Mouse (Mus musculus): Measurements from ENCODE around the gene Kcnk2. TPM values are rescaled to one million over a fixed set of nuclear protein-coding genes. Genes with fewer than 3 reads are reported as not detected.
"Not testable (repeated sequence)": the region's sequence is repeated elsewhere in the genome, so short reads cannot be mapped to it uniquely, and the experiment has no call there.

The Kcnk2 gene
- polyA plus RNA-seq, 1 experiment from 2014 or later: 12.6 TPM

- no peaks in the 10 kb centered on the region for H3K9me3 ChIP-seq
- H3K9ac ChIP-seq (replicated peaks): no peak overlapping the region
- ATAC-seq (ENCODE audit: low FRiP score, low read depth): 0 out of 2 replicates have a peak, but pooled peaks have one; percentile 16
- no peaks in the 10 kb centered on the region for H3K36me3 ChIP-seq
- no peaks in the 10 kb centered on the region for H3K27me3 ChIP-seq
- H3K27ac ChIP-seq (replicated peaks): no peak overlapping the region
- H3K4me1 ChIP-seq: peaks cover 7% of the 10 kb centered on the region; the same call in 1 of the 2 replicates
- H3K4me3 ChIP-seq: no peak overlapping the region
- no peak overlapping the region for H3K4me2 ChIP-seq (replicated peaks)
Observed at GRCm38 (mm10) chr1:189253631-189254030, 148.4 kb downstream of the Kcnk2 start.

- Histone ChIP-seq H3K27me3 (no peaks in the 10 kb centered on the region), H3K4me2 (replicated peaks) (no peak overlapping the region), H3K9me3 (no peaks in the 10 kb centered on the region), H3K9ac (replicated peaks) (no peak overlapping the region), H3K36me3 (no peaks in the 10 kb centered on the region), H3K27ac (replicated peaks) (no peak overlapping the region), H3K4me3 (no peak overlapping the region), H3K4me1 (peaks cover 7% of the 10 kb centered on the region; the same call in 1 of the 2 replicates)
- 70% methylated on average over 3 of the region's 3 CpGs for WGBS
- ATAC-seq (ENCODE audit: low FRiP score, low read depth): no peak
Observed at GRCm38 (mm10) chr1:189253207-189253606, 148.9 kb downstream of the Kcnk2 start.

- H3K4me1 ChIP-seq; H3K27ac ChIP-seq (replicated peaks); H3K9ac ChIP-seq (replicated peaks); H3K4me3 ChIP-seq; H3K4me2 ChIP-seq (replicated peaks); H3K27me3 ChIP-seq; ATAC-seq (ENCODE audit: low FRiP score, low read depth); H3K36me3 ChIP-seq; H3K9me3 ChIP-seq: not testable (repeated sequence)
- WGBS: 90% methylated on average over 2 of the region's 2 CpGs
Observed at GRCm38 (mm10) chr1:189243206-189243605, 158.9 kb downstream of the Kcnk2 start.

DNA sequence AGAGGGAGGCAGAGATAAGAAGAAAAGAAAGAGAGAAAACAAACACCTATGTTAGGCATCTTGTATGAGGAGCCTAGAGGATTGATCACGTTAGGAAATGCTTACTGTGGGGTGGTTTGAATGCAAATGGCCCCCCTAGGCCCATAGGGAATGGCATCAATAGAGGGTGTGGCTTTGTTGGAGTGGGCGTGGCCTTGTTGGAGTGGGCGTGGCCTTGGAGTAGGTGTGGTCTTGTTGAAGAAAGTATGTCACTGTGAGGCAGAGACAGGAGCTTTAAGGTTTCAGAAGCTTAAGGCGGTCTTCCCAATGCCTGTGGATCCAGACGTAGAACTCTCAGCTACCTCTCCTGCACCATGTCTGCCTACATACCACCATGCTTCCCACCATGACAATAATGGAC, 166.8 kb downstream of the Kcnk2 start:
- Histone ChIP-seq H3K9me3 (no peaks in the 10 kb centered on the region), H3K27me3 (no peaks in the 10 kb centered on the region), H3K4me1 (no peaks in the 10 kb centered on the region), H3K27ac (replicated peaks) (no peak overlapping the region), H3K4me2 (replicated peaks) (no peak overlapping the region), H3K4me3 (no peak overlapping the region), H3K36me3 (no peaks in the 10 kb centered on the region), H3K9ac (replicated peaks) (no peak overlapping the region)
- no peak for ATAC-seq (ENCODE audit: low FRiP score, low read depth)
- WGBS: 66% methylated on average over 5 of the region's 5 CpGs

DNA sequence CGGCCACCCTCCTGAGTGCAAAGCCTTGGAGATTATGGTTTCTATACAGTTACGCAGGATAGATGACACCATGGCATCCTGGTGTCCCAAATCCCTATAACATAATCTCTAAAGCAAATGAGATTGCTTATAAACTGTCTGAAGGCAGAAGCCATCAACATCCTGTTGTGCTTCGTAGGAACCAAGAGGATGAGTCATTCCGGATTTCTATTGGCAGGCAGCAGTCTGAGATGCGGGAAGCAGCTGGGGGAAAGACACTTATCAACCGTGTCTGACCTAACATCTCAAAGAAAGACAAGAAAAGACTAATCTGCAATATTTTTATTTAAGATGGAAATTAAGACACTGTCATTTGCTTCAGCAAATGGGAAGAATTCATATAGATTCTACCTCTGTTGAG, 169.2 kb downstream of the Kcnk2 start:
- WGBS: 86% methylated on average over 6 of the region's 6 CpGs
- no peak for ATAC-seq (ENCODE audit: low FRiP score, low read depth)
- H3K27me3 ChIP-seq: no peaks in the 10 kb centered on the region
- no peak overlapping the region for H3K27ac ChIP-seq (replicated peaks)
- no peaks in the 10 kb centered on the region for H3K36me3 ChIP-seq
- H3K4me3 ChIP-seq: no peak overlapping the region
- H3K4me1 ChIP-seq: peaks cover 11% of the 10 kb centered on the region
- H3K4me2 ChIP-seq (replicated peaks): no peak overlapping the region
- no peak overlapping the region for H3K9ac ChIP-seq (replicated peaks)
- H3K9me3 ChIP-seq: 0 out of 2 replicates have a peak, but pooled peaks cover 3% of the 10 kb centered on the region

GRCm38 (mm10) chr1:189228222-189229084, 173.6 kb downstream of the Kcnk2 start:
- no peaks in the 10 kb centered on the region for H3K36me3 ChIP-seq
- no peaks in the 10 kb centered on the region for H3K27me3 ChIP-seq
- peaks cover 11% of the 10 kb centered on the region for H3K4me1 ChIP-seq
- ATAC-seq (ENCODE audit: low FRiP score, low read depth): peak; percentile 82
- H3K4me2 ChIP-seq (replicated peaks): no peak overlapping the region
- H3K9ac ChIP-seq (replicated peaks): no peak overlapping the region
- WGBS: 68% methylated on average over 19 of the region's 19 CpGs
- 0 out of 2 replicates have a peak, but pooled peaks cover 3% of the 10 kb centered on the region for H3K9me3 ChIP-seq
- no peak overlapping the region; the same call in 1 of the 2 replicates for H3K27ac ChIP-seq (replicated peaks)
- H3K4me3 ChIP-seq: no peak overlapping the region

- WGBS: 78% methylated on average over 4 of the region's 4 CpGs
- ATAC-seq (ENCODE audit: low FRiP score, low read depth): no peak
Observed at GRCm38 (mm10) chr1:189227479-189227878, 174.6 kb downstream of the Kcnk2 start.

GRCm38 (mm10) chr1:189219051-189219450, 183.0 kb downstream of the Kcnk2 start:
- no peak overlapping the region for H3K9ac ChIP-seq (replicated peaks)
- H3K4me1 ChIP-seq: no peaks in the 10 kb centered on the region
- H3K27me3 ChIP-seq: no peaks in the 10 kb centered on the region
- no peak overlapping the region for H3K27ac ChIP-seq (replicated peaks)
- ATAC-seq (ENCODE audit: low FRiP score, low read depth): no peak
- H3K9me3 ChIP-seq: no peaks in the 10 kb centered on the region
- WGBS: 83% methylated on average over 10 of the region's 10 CpGs
- no peak overlapping the region for H3K4me3 ChIP-seq
- H3K4me2 ChIP-seq (replicated peaks): no peak overlapping the region
- no peaks in the 10 kb centered on the region for H3K36me3 ChIP-seq

More at GRCm38 (mm10) chr1:189227479-189227878, 174.6 kb downstream of the Kcnk2 start:
- no peak overlapping the region for H3K27ac ChIP-seq (replicated peaks)
- H3K27me3 ChIP-seq: no peaks in the 10 kb centered on the region
- no peak overlapping the region for H3K4me2 ChIP-seq (replicated peaks)
- H3K9me3 ChIP-seq: 0 out of 2 replicates have a peak, but pooled peaks cover 3% of the 10 kb centered on the region
- no peaks in the 10 kb centered on the region for H3K36me3 ChIP-seq
- no peak overlapping the region for H3K4me3 ChIP-seq
- peaks cover 11% of the 10 kb centered on the region for H3K4me1 ChIP-seq
- no peak overlapping the region for H3K9ac ChIP-seq (replicated peaks)

- Histone ChIP-seq H3K9me3 (no peaks in the 10 kb centered on the region), H3K9ac (replicated peaks) (no peak overlapping the region), H3K36me3 (no peaks in the 10 kb centered on the region), H3K4me3 (no peak overlapping the region), H3K27me3 (no peaks in the 10 kb centered on the region), H3K4me2 (replicated peaks) (no peak overlapping the region), H3K4me1 (no peaks in the 10 kb centered on the region), H3K27ac (replicated peaks) (no peak overlapping the region)
- ATAC-seq (ENCODE audit: low FRiP score, low read depth): no peak
- whole genome bisulfite sequencing: 90% methylated on average over 11 of the region's 11 CpGs
Observed at GRCm38 (mm10) chr1:189217751-189218564, 184.1 kb downstream of the Kcnk2 start.

DNA sequence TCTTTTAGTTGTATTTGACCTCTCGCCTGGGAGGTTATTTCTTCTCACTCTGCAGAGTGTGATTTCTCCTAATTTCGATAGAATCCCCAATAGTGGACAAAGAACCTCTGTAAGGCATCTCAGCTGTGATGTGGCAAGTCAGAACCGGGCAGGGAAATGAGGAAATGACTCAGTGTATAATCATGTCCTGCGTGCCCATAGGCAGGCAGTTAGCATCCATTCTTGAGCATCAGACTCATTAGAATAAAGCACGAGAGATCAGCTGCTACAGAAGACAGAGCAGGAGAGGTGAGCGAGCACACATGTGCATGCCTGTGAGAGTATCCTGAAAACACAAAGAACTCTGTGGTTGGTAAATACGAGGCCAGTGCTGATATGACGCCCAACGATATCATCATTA, 186.9 kb downstream of the Kcnk2 start:
- ATAC-seq (ENCODE audit: low FRiP score, low read depth): no peak
- WGBS: 74% methylated on average over 9 of the region's 9 CpGs

GRCm38 (mm10) chr1:189214477-189214876, 187.6 kb downstream of the Kcnk2 start:
- Histone ChIP-seq H3K27me3 (no peaks in the 10 kb centered on the region), H3K4me2 (replicated peaks) (no peak overlapping the region), H3K9me3 (0 out of 2 replicates have a peak, but pooled peaks cover 4% of the 10 kb centered on the region), H3K36me3 (no peaks in the 10 kb centered on the region), H3K4me3 (no peak overlapping the region), H3K4me1 (peaks cover under 1% of the 10 kb centered on the region; the same call in 1 of the 2 replicates), H3K9ac (replicated peaks) (no peak overlapping the region), H3K27ac (replicated peaks) (no peak overlapping the region)
- no peak for ATAC-seq (ENCODE audit: low FRiP score, low read depth)
- WGBS: 84% methylated on average over 3 of the region's 3 CpGs

More for the DNA sequence above, 186.9 kb downstream of the Kcnk2 start:
- no peaks in the 10 kb centered on the region for H3K27me3 ChIP-seq
- H3K36me3 ChIP-seq: no peaks in the 10 kb centered on the region
- H3K9me3 ChIP-seq: 0 out of 2 replicates have a peak, but pooled peaks cover 4% of the 10 kb centered on the region
- H3K27ac ChIP-seq (replicated peaks): no peak overlapping the region
- H3K4me1 ChIP-seq: no peaks in the 10 kb centered on the region
- no peak overlapping the region for H3K4me2 ChIP-seq (replicated peaks)
- H3K4me3 ChIP-seq: no peak overlapping the region
- H3K9ac ChIP-seq (replicated peaks): no peak overlapping the region

GRCm38 (mm10) chr1:189209715-189210108, 192.4 kb downstream of the Kcnk2 start:
- ATAC-seq (ENCODE audit: low FRiP score, low read depth): peak; percentile 56
- peaks cover 9% of the 10 kb centered on the region for H3K4me1 ChIP-seq
- WGBS: 90% methylated on average over 17 of the region's 17 CpGs
- H3K4me3 ChIP-seq: no peak overlapping the region
- H3K27me3 ChIP-seq: no peaks in the 10 kb centered on the region
- H3K36me3 ChIP-seq: no peaks in the 10 kb centered on the region
- H3K27ac ChIP-seq (replicated peaks): no peak overlapping the region
- H3K4me2 ChIP-seq (replicated peaks): no peak overlapping the region; the same call in 1 of the 2 replicates
- H3K9ac ChIP-seq (replicated peaks): no peak overlapping the region
- H3K9me3 ChIP-seq: 0 out of 2 replicates have a peak, but pooled peaks cover 4% of the 10 kb centered on the region
